Mouse (Mus musculus): Measurements from ENCODE around the gene Sft2d1. TPM values are rescaled to one million over a fixed set of nuclear protein-coding genes. Genes with fewer than 3 reads are reported as not detected.
"Not testable (repeated sequence)": the region's sequence is repeated elsewhere in the genome, so short reads cannot be mapped to it uniquely, and the experiment has no call there.

Sft2d1 gene
- 56.2 TPM for polyA plus RNA-seq (2012; fragmentation: generic; extraction: Trizol)

GRCm38 (mm10) chr17:8310838-8311614 is at the start of gene Sft2d1:
TSS of gene Sft2d1 (plus strand) at chr17:8311102.
- Histone ChIP-seq H3ac (ENCODE audit: control insufficient read depth, insufficient read length) (peak within 1 kb of the TSS; percentile 61), H3K4me3 (peak within 1 kb of the TSS; percentile 58), H3K4me2 (ENCODE audit: low read depth) (peak within 1 kb of the TSS; percentile 96), H3K27me3 (ENCODE audit: control insufficient read depth, insufficient read depth, insufficient read length) (no peaks in the 10 kb centered on the region), H3K79me2 (ENCODE audit: control insufficient read depth, insufficient read depth) (peaks cover 48% of the 10 kb centered on the region), H3K36me3 (ENCODE audit: control insufficient read depth, insufficient read depth) (no peaks in the 10 kb centered on the region)
- TF ChIP-seq POLR2A (IDR thresholded peaks at IDR 0.05; ENCODE audit: insufficient read length, low read depth), result peak; percentile 87
- TF ChIP-seq CEBPB (IDR thresholded peaks at IDR 0.05; ENCODE audit: insufficient read depth, poor library complexity, severe bottlenecking), result peak; percentile 41; the same call in 1 of the 2 replicates
- TF ChIP-seq TCF3 (IDR thresholded peaks at IDR 0.05; ENCODE audit: insufficient read length, low read depth), result no peak
- peak; percentile 95 for TF ChIP-seq POLR2AphosphoS2 (IDR thresholded peaks at IDR 0.05; ENCODE audit: insufficient read length, low read depth)
- TF ChIP-seq USF1 (IDR thresholded peaks at IDR 0.05; ENCODE audit: low read depth), result no peak
- TF ChIP-seq REST (IDR thresholded peaks at IDR 0.05; ENCODE audit: insufficient read depth, insufficient read length), result peak; percentile 13

GRCm38 (mm10) chr17:8264638-8265037 is 46.3 kb upstream of the Sft2d1 start:
- H3K4me3 ChIP-seq, result not testable (repeated sequence)

GRCm38 (mm10) chr17:8272054-8272749 is 38.7 kb upstream of the Sft2d1 start:
- H3K4me3 ChIP-seq, result no peak overlapping the region
- TF ChIP-seq USF1 (IDR thresholded peaks at IDR 0.05; ENCODE audit: low read depth) (no peak), SRF (IDR thresholded peaks at IDR 0.05; ENCODE audit: control insufficient read depth, insufficient read length, low read depth) (no peak), E2F4 (IDR thresholded peaks at IDR 0.05; ENCODE audit: insufficient read depth) (no peak), MYOG (IDR thresholded peaks at IDR 0.05; ENCODE audit: control insufficient read depth in 1 of 3, insufficient read depth in 1 of 3, insufficient read length in 2 of 3, low read depth in 2 of 3) (no peak), CEBPB (IDR thresholded peaks at IDR 0.05; ENCODE audit: insufficient read depth, poor library complexity, severe bottlenecking) (no peak), TCF3 (IDR thresholded peaks at IDR 0.05; ENCODE audit: insufficient read length, low read depth) (no peak), TCF12 (IDR thresholded peaks at IDR 0.05; ENCODE audit: insufficient read depth, poor library complexity, severe bottlenecking) (no peak), REST (IDR thresholded peaks at IDR 0.05; ENCODE audit: insufficient read depth, insufficient read length) (no peak), POLR2AphosphoS2 (IDR thresholded peaks at IDR 0.05; ENCODE audit: insufficient read length, low read depth) (no peak), MYOD1 (IDR thresholded peaks at IDR 0.05; ENCODE audit: control insufficient read depth in 1 of 3, insufficient read length in 2 of 3, low read depth in 2 of 3) (no peak), POLR2A (IDR thresholded peaks at IDR 0.05; ENCODE audit: insufficient read length, low read depth) (no peak)
- no peaks in the 10 kb centered on the region for H3K36me3 ChIP-seq (ENCODE audit: control insufficient read depth, insufficient read depth)
- H3K27me3 ChIP-seq (ENCODE audit: control insufficient read depth, insufficient read depth, insufficient read length), result peaks cover 51% of the 10 kb centered on the region
- H3K4me2 ChIP-seq (ENCODE audit: low read depth), result no peak overlapping the region
- H3K79me2 ChIP-seq (ENCODE audit: control insufficient read depth, insufficient read depth), result no peaks in the 10 kb centered on the region
- no peak overlapping the region for H3ac ChIP-seq (ENCODE audit: control insufficient read depth, insufficient read length)

More at GRCm38 (mm10) chr17:8264638-8265037, 46.3 kb upstream of the Sft2d1 start:
- not testable (repeated sequence) for H3K36me3 ChIP-seq (ENCODE audit: control insufficient read depth, insufficient read depth); H3K4me2 ChIP-seq (ENCODE audit: low read depth); H3K79me2 ChIP-seq (ENCODE audit: control insufficient read depth, insufficient read depth); H3ac ChIP-seq (ENCODE audit: control insufficient read depth, insufficient read length)
- H3K27me3 ChIP-seq (ENCODE audit: control insufficient read depth, insufficient read depth, insufficient read length), result peaks cover 25% of the 10 kb centered on the region

- H3K4me2 ChIP-seq (ENCODE audit: low read depth), result no peak overlapping the region
- H3K36me3 ChIP-seq (ENCODE audit: control insufficient read depth, insufficient read depth), result no peaks in the 10 kb centered on the region
- TF ChIP-seq E2F4 (IDR thresholded peaks at IDR 0.05; ENCODE audit: insufficient read depth) (no peak), POLR2A (IDR thresholded peaks at IDR 0.05; ENCODE audit: insufficient read length, low read depth) (no peak)
- no peak overlapping the region for H3ac ChIP-seq (ENCODE audit: control insufficient read depth, insufficient read length)
- no peaks in the 10 kb centered on the region for H3K79me2 ChIP-seq (ENCODE audit: control insufficient read depth, insufficient read depth)
- H3K27me3 ChIP-seq (ENCODE audit: control insufficient read depth, insufficient read depth, insufficient read length), result peaks cover 44% of the 10 kb centered on the region
- no peak overlapping the region for H3K4me3 ChIP-seq
Measured at GRCm38 (mm10) chr17:8272951-8273350, 38.0 kb upstream of the Sft2d1 start.

- no peaks in the 10 kb centered on the region for H3K36me3 ChIP-seq (ENCODE audit: control insufficient read depth, insufficient read depth)
- TF ChIP-seq POLR2A (IDR thresholded peaks at IDR 0.05; ENCODE audit: insufficient read length, low read depth), result no peak
- TF ChIP-seq CEBPB (IDR thresholded peaks at IDR 0.05; ENCODE audit: insufficient read depth, poor library complexity, severe bottlenecking), result no peak
- TF ChIP-seq USF1 (IDR thresholded peaks at IDR 0.05; ENCODE audit: low read depth), result no peak
- TF ChIP-seq TCF3 (IDR thresholded peaks at IDR 0.05; ENCODE audit: insufficient read length, low read depth), result no peak
- TF ChIP-seq TCF12 (IDR thresholded peaks at IDR 0.05; ENCODE audit: insufficient read depth, poor library complexity, severe bottlenecking), result no peak
- TF ChIP-seq MAX (IDR thresholded peaks at IDR 0.05; ENCODE audit: low read depth), result no peak
- TF ChIP-seq POLR2AphosphoS2 (IDR thresholded peaks at IDR 0.05; ENCODE audit: insufficient read length, low read depth), result no peak
- TF ChIP-seq MYOD1 (IDR thresholded peaks at IDR 0.05; ENCODE audit: control insufficient read depth in 1 of 3, insufficient read length in 2 of 3, low read depth in 2 of 3), result no peak
- no peak for TF ChIP-seq E2F4 (IDR thresholded peaks at IDR 0.05; ENCODE audit: insufficient read depth)
- TF ChIP-seq SRF (IDR thresholded peaks at IDR 0.05; ENCODE audit: control insufficient read depth, insufficient read length, low read depth), result no peak
- no peak for TF ChIP-seq REST (IDR thresholded peaks at IDR 0.05; ENCODE audit: insufficient read depth, insufficient read length)
- no peak for TF ChIP-seq MYOG (IDR thresholded peaks at IDR 0.05; ENCODE audit: control insufficient read depth in 1 of 3, insufficient read depth in 1 of 3, insufficient read length in 2 of 3, low read depth in 2 of 3)
- H3K4me3 ChIP-seq, result no peak overlapping the region
- H3K27me3 ChIP-seq (ENCODE audit: control insufficient read depth, insufficient read depth, insufficient read length), result peaks cover 30% of the 10 kb centered on the region
- H3K4me2 ChIP-seq (ENCODE audit: low read depth), result no peak overlapping the region
- no peaks in the 10 kb centered on the region for H3K79me2 ChIP-seq (ENCODE audit: control insufficient read depth, insufficient read depth)
- H3ac ChIP-seq (ENCODE audit: control insufficient read depth, insufficient read length), result no peak overlapping the region
Measured at GRCm38 (mm10) chr17:8276071-8276470, 34.8 kb upstream of the Sft2d1 start.

Data from myocyte (in vitro differentiated cells).